Mouse (Mus musculus): ENCODE results near the gene Cib1. TPM values are rescaled to one million over a fixed set of nuclear protein-coding genes. Genes with fewer than 3 reads are reported as not detected.

Gene Cib1
- polyA plus RNA-seq (2016; fragmentation: Nextera tagmentation; extraction: Ambion mirVana) = 69.0 and 70.2 TPM in 2 replicates

GRCm38 (mm10) chr7:80232489-80233029 lies at the start of gene Cib1, which contains the start of gene Gdpgp1:
Gene Cib1 (minus strand): TSS chr7:80232813.
Gene Gdpgp1 (plus strand): TSS chr7:80232865.
- peaks cover 13% of the 10 kb centered on the region for H3K36me3 ChIP-seq (replicated peaks)
- DNase-seq (ENCODE audit: extremely low spot score, low spot score) = peak; percentile 94
- under 1% methylated on average over 56 of the region's 56 CpGs for WGBS
- H3K4me1 ChIP-seq = peaks cover 39% of the 10 kb centered on the region
- peak within 1 kb of the TSS; percentile 80 for H3K4me3 ChIP-seq
- H3K27me3 ChIP-seq (ENCODE audit: poor library complexity, severe bottlenecking) = peaks cover 14% of the 10 kb centered on the region
- no peaks in the 10 kb centered on the region for H3K9me3 ChIP-seq
- H3K27ac ChIP-seq = peak within 1 kb of the TSS; percentile 80

GRCm38 (mm10) chr7:80281646-80282045 lies 49.0 kb upstream of the Cib1 start:
- no peak overlapping the region for H3K4me3 ChIP-seq
- no peak overlapping the region for H3K27ac ChIP-seq
- 91% methylated on average over 3 of the region's 3 CpGs for WGBS
- no peaks in the 10 kb centered on the region for H3K9me3 ChIP-seq
- peaks cover 80% of the 10 kb centered on the region for H3K36me3 ChIP-seq (replicated peaks)
- H3K4me1 ChIP-seq = no peaks in the 10 kb centered on the region
- DNase-seq (ENCODE audit: extremely low spot score, low spot score) = no peak
- H3K27me3 ChIP-seq (ENCODE audit: poor library complexity, severe bottlenecking) = no peaks in the 10 kb centered on the region

- Histone ChIP-seq H3K27me3 (ENCODE audit: poor library complexity, severe bottlenecking) (no peaks in the 10 kb centered on the region), H3K36me3 (replicated peaks) (peaks cover 80% of the 10 kb centered on the region), H3K4me3 (no peak overlapping the region), H3K4me1 (no peaks in the 10 kb centered on the region), H3K9me3 (no peaks in the 10 kb centered on the region), H3K27ac (no peak overlapping the region)
- 91% methylated on average over 2 of the region's 2 CpGs for WGBS
- DNase-seq (ENCODE audit: extremely low spot score, low spot score) = no peak
Observed at GRCm38 (mm10) chr7:80280998-80281397, 48.4 kb upstream of the Cib1 start.

GRCm38 (mm10) chr7:80280032-80280431 lies 47.4 kb upstream of the Cib1 start:
- WGBS = 83% methylated on average over 10 of the region's 10 CpGs
- DNase-seq (ENCODE audit: extremely low spot score, low spot score) = no peak
- Histone ChIP-seq H3K27ac (no peak overlapping the region), H3K4me1 (no peaks in the 10 kb centered on the region), H3K36me3 (replicated peaks) (peaks cover 78% of the 10 kb centered on the region), H3K27me3 (ENCODE audit: poor library complexity, severe bottlenecking) (no peaks in the 10 kb centered on the region), H3K9me3 (peaks cover 3% of the 10 kb centered on the region), H3K4me3 (no peak overlapping the region)

GRCm38 (mm10) chr7:80276374-80276773 lies 43.8 kb upstream of the Cib1 start:
- no peaks in the 10 kb centered on the region for H3K27me3 ChIP-seq (ENCODE audit: poor library complexity, severe bottlenecking)
- H3K36me3 ChIP-seq (replicated peaks) = peaks cover 85% of the 10 kb centered on the region
- peaks cover 20% of the 10 kb centered on the region for H3K9me3 ChIP-seq
- WGBS = 94% methylated on average over 4 of the region's 4 CpGs
- no peak overlapping the region for H3K27ac ChIP-seq
- H3K4me1 ChIP-seq = no peaks in the 10 kb centered on the region
- no peak for DNase-seq (ENCODE audit: extremely low spot score, low spot score)
- H3K4me3 ChIP-seq = no peak overlapping the region

- peaks cover 24% of the 10 kb centered on the region for H3K4me1 ChIP-seq
- WGBS = 85% methylated on average over 2 of the region's 2 CpGs
- no peak for DNase-seq (ENCODE audit: extremely low spot score, low spot score)
- H3K36me3 ChIP-seq (replicated peaks) = peaks cover 64% of the 10 kb centered on the region
- H3K4me3 ChIP-seq = no peak overlapping the region
- H3K9me3 ChIP-seq = peaks cover 20% of the 10 kb centered on the region
- H3K27ac ChIP-seq = no peak overlapping the region
- no peaks in the 10 kb centered on the region for H3K27me3 ChIP-seq (ENCODE audit: poor library complexity, severe bottlenecking)
Observed at GRCm38 (mm10) chr7:80273456-80273855, 40.8 kb upstream of the Cib1 start.

GRCm38 (mm10) chr7:80269751-80270255 lies 37.2 kb upstream of the Cib1 start:
- WGBS = under 1% methylated on average over 23 of the region's 23 CpGs
- Histone ChIP-seq H3K4me3 (peak overlapping the region; percentile 93), H3K27ac (peak overlapping the region; percentile 86), H3K4me1 (peaks cover 27% of the 10 kb centered on the region), H3K9me3 (peaks cover 14% of the 10 kb centered on the region), H3K27me3 (ENCODE audit: poor library complexity, severe bottlenecking) (no peaks in the 10 kb centered on the region), H3K36me3 (replicated peaks) (peaks cover 57% of the 10 kb centered on the region)
- no peak for DNase-seq (ENCODE audit: extremely low spot score, low spot score)

- H3K4me1 ChIP-seq = peaks cover 27% of the 10 kb centered on the region
- H3K27ac ChIP-seq = peak within 1 kb of the TSS; percentile 86
- H3K27me3 ChIP-seq (ENCODE audit: poor library complexity, severe bottlenecking) = no peaks in the 10 kb centered on the region
- H3K9me3 ChIP-seq = peaks cover 8% of the 10 kb centered on the region
- WGBS = 4% methylated on average over 21 of the region's 21 CpGs
- peak within 1 kb of the TSS; percentile 93 for H3K4me3 ChIP-seq
- peak; percentile 95 for DNase-seq (ENCODE audit: extremely low spot score, low spot score)
- H3K36me3 ChIP-seq (replicated peaks) = peaks cover 57% of the 10 kb centered on the region
Observed at GRCm38 (mm10) chr7:80268897-80269750, 36.5 kb upstream of the Cib1 start, which contains the start of gene Vps33b. Gene Vps33b (plus strand): TSS chr7:80269649.

GRCm38 (mm10) chr7:80267764-80268163 lies 35.2 kb upstream of the Cib1 start:
- no peaks in the 10 kb centered on the region for H3K9me3 ChIP-seq
- H3K27me3 ChIP-seq (ENCODE audit: poor library complexity, severe bottlenecking) = no peaks in the 10 kb centered on the region
- H3K4me1 ChIP-seq = peaks cover 27% of the 10 kb centered on the region
- no peak for DNase-seq (ENCODE audit: extremely low spot score, low spot score)
- no peak overlapping the region for H3K27ac ChIP-seq
- peaks cover 55% of the 10 kb centered on the region for H3K36me3 ChIP-seq (replicated peaks)
- H3K4me3 ChIP-seq = no peak overlapping the region
- WGBS = 62% methylated on average over 1 of the region's 1 CpGs

- Histone ChIP-seq H3K27ac (no peak overlapping the region), H3K36me3 (replicated peaks) (peaks cover 48% of the 10 kb centered on the region), H3K4me3 (no peak overlapping the region), H3K27me3 (ENCODE audit: poor library complexity, severe bottlenecking) (peaks cover 5% of the 10 kb centered on the region), H3K4me1 (peaks cover 29% of the 10 kb centered on the region), H3K9me3 (no peaks in the 10 kb centered on the region)
- WGBS = 93% methylated on average over 12 of the region's 12 CpGs
- no peak for DNase-seq (ENCODE audit: extremely low spot score, low spot score)
Observed at GRCm38 (mm10) chr7:80264606-80265005, 32.0 kb upstream of the Cib1 start.

- H3K36me3 ChIP-seq (replicated peaks) = peaks cover 38% of the 10 kb centered on the region
- DNase-seq (ENCODE audit: extremely low spot score, low spot score) = no peak
- WGBS = 2% methylated on average over 32 of the region's 32 CpGs
- H3K27ac ChIP-seq = peak overlapping the region; percentile 90
- H3K27me3 ChIP-seq (ENCODE audit: poor library complexity, severe bottlenecking) = peaks cover 33% of the 10 kb centered on the region
- peaks cover 18% of the 10 kb centered on the region for H3K4me1 ChIP-seq
- peak overlapping the region; percentile 96 for H3K4me3 ChIP-seq
- no peaks in the 10 kb centered on the region for H3K9me3 ChIP-seq
Observed at GRCm38 (mm10) chr7:80261372-80261990, 28.9 kb upstream of the Cib1 start.

- WGBS = 27% methylated on average over 40 of the region's 40 CpGs
- Histone ChIP-seq H3K27ac (peak within 1 kb of the TSS; percentile 90), H3K4me3 (peak within 1 kb of the TSS; percentile 96), H3K9me3 (no peaks in the 10 kb centered on the region), H3K36me3 (replicated peaks) (peaks cover 31% of the 10 kb centered on the region), H3K27me3 (ENCODE audit: poor library complexity, severe bottlenecking) (peaks cover 34% of the 10 kb centered on the region), H3K4me1 (peaks cover 18% of the 10 kb centered on the region)
- peak; percentile 90 for DNase-seq (ENCODE audit: extremely low spot score, low spot score)
Observed at GRCm38 (mm10) chr7:80260625-80261371, 28.2 kb upstream of the Cib1 start, which contains the start of gene Ngrn. Gene Ngrn (plus strand): TSS chr7:80261215.

All from forebrain, embryonic 10.5 days (tissue).